Comparison of ENCODE assay signal across 27 mouse cellular contexts in the genomic region with DNA sequence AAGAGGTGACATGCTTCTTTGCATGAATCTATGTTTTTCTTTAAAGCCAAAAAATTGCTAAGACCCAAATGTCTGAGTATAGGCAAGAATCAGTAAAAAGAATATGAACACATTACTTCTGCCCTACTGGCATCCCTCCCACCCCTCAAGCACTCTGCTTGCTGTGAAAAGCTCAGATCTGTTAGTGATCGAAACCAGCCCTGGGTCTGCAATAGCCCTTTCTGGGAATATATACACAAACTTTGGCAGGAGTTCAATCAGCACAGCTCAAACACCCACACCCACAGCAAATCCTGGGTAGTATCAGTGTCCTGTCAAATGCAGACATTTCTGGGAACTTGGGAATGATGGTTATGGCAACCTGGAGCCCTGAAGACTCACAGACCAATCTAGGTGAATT. TPM values are rescaled to one million over a fixed set of nuclear protein-coding genes. Genes with fewer than 3 reads are reported as not detected.
DNase-seq lines count a peak whose midpoint lies in the region; ATAC-seq lines count a peak whose summit lies in the region.
"Had no signal": no experiment of that assay in that cellular context is flagged by ENCODE, and none has a peak within 500 bp of the region (broad histone marks: within the 10 kb centered on the region; RNA-seq: fewer than 3 reads in every experiment).

No protein-coding gene starts in this region.

- no peak overlapping the region for H3K27ac ChIP-seq in embryonic facial prominence, embryonic 14.5 days (replicated peaks; ENCODE audit: low read depth, low read length)
- H3K27ac ChIP-seq in embryonic facial prominence, embryonic 10.5 days (replicated peaks), result no peak overlapping the region
- no peak overlapping the region for H3K27ac ChIP-seq in lung, embryonic 15.5 days
- H3K27ac ChIP-seq: embryonic facial prominence, embryonic 12.5 days; embryonic facial prominence, embryonic 15.5 days; forebrain, embryonic 10.5 days; forebrain, embryonic 12.5 days had no signal

- ATAC-seq in embryonic facial prominence, embryonic 14.5 days (ENCODE audit: low read depth), result no peak
- peak; percentile 76; the same call in 1 of the 2 replicates for ATAC-seq in lung, embryonic 15.5 days (ENCODE audit: borderline replicate concordance, extremely low read depth, low FRiP score, low TSS enrichment)
- ATAC-seq: CD4-positive, CD25-positive, alpha-beta regulatory T cell, adult 4 months; forebrain, embryonic 14.5 days; forebrain, embryonic 16.5 days had no signal

- no peaks in the 10 kb centered on the region; the same call in 1 of the 2 replicates for H3K27me3 ChIP-seq in embryonic facial prominence, embryonic 14.5 days (replicated peaks; ENCODE audit: control insufficient read depth, insufficient read depth, low read length)
- H3K27me3 ChIP-seq in embryonic facial prominence, embryonic 10.5 days (replicated peaks; ENCODE audit: low read depth, poor library complexity, severe bottlenecking), result no peaks in the 10 kb centered on the region
- H3K27me3 ChIP-seq in lung, embryonic 15.5 days, result no peaks in the 10 kb centered on the region
- H3K27me3 ChIP-seq: CH12.LX; embryonic facial prominence, embryonic 12.5 days; embryonic facial prominence, embryonic 15.5 days; forebrain, embryonic 12.5 days had no signal

- no peak overlapping the region for H3K9ac ChIP-seq in embryonic facial prominence, embryonic 14.5 days (ENCODE audit: low read depth, low read length)
- H3K9ac ChIP-seq in lung, embryonic 15.5 days, result no peak overlapping the region
- H3K9ac ChIP-seq: embryonic facial prominence, embryonic 12.5 days; embryonic facial prominence, embryonic 15.5 days; forebrain, embryonic 12.5 days had no signal

- H3K36me3 ChIP-seq in embryonic facial prominence, embryonic 14.5 days (ENCODE audit: control insufficient read depth, insufficient read depth, low read length), result no peaks in the 10 kb centered on the region
- no peaks in the 10 kb centered on the region for H3K36me3 ChIP-seq in embryonic facial prominence, embryonic 10.5 days (replicated peaks)
- H3K36me3 ChIP-seq in lung, embryonic 15.5 days, result no peaks in the 10 kb centered on the region
- H3K36me3 ChIP-seq: embryonic facial prominence, embryonic 12.5 days; embryonic facial prominence, embryonic 15.5 days; forebrain, embryonic 10.5 days; forebrain, embryonic 12.5 days; G1E had no signal

- no peak overlapping the region for H3K4me3 ChIP-seq in embryonic facial prominence, embryonic 14.5 days (ENCODE audit: low read depth, low read length)
- no peak overlapping the region for H3K4me3 ChIP-seq in embryonic facial prominence, embryonic 10.5 days
- no peak overlapping the region for H3K4me3 ChIP-seq in lung, embryonic 15.5 days
- H3K4me3 ChIP-seq: embryonic facial prominence, embryonic 12.5 days; embryonic facial prominence, embryonic 15.5 days; erythroblast, embryonic 14.5 days; forebrain, embryonic 10.5 days; forebrain, embryonic 12.5 days had no signal

- H3K4me2 ChIP-seq in embryonic facial prominence, embryonic 14.5 days (ENCODE audit: low read depth, low read length), result no peak overlapping the region
- H3K4me2 ChIP-seq in lung, embryonic 15.5 days, result no peak overlapping the region
- H3K4me2 ChIP-seq: embryonic facial prominence, embryonic 12.5 days; embryonic facial prominence, embryonic 15.5 days; forebrain, embryonic 12.5 days had no signal

- no peaks in the 10 kb centered on the region for H3K4me1 ChIP-seq in embryonic facial prominence, embryonic 14.5 days (ENCODE audit: control insufficient read depth, insufficient read depth, low read length)
- no peaks in the 10 kb centered on the region for H3K4me1 ChIP-seq in embryonic facial prominence, embryonic 10.5 days
- no peaks in the 10 kb centered on the region for H3K4me1 ChIP-seq in lung, embryonic 15.5 days
- H3K4me1 ChIP-seq: embryonic facial prominence, embryonic 12.5 days; embryonic facial prominence, embryonic 15.5 days; forebrain, embryonic 10.5 days; forebrain, embryonic 12.5 days had no signal

- 53% methylated on average over 1 of the region's 1 CpGs for WGBS in embryonic facial prominence, embryonic 14.5 days
- 87% methylated on average over 1 of the region's 1 CpGs for WGBS in embryonic facial prominence, embryonic 10.5 days
- WGBS in lung, embryonic 15.5 days, result 52% methylated on average over 1 of the region's 1 CpGs

- peak; percentile 2 for DNase-seq in embryonic facial prominence, embryonic 14.5 days (ENCODE audit: low spot score)
- no peak for DNase-seq in embryonic facial prominence, embryonic 10.5 days (ENCODE audit: low spot score)
- DNase-seq in lung, postnatal 14 days, result no peak
- DNase-seq in MN1 (ENCODE audit: low spot score), result peak; percentile 6
- no peak for DNase-seq in kidney, postnatal 10 days
- DNase-seq: adrenal gland, adult 2 months; adrenal gland, postnatal 10 days; adrenal gland, postnatal 25 days; B cell, adult 2 months; cerebellum, adult 11 months; cerebellum, adult 18-20 months; cerebellum, adult 8-10 months; cerebellum, adult 9-11 months; cerebellum, postnatal 14 days; cerebellum, postnatal 36 days; embryo, embryonic 11 days had no signal

- H3K9me3 ChIP-seq in embryonic facial prominence, embryonic 14.5 days (ENCODE audit: control insufficient read depth, low read length), result no peaks in the 10 kb centered on the region
- H3K9me3 ChIP-seq in embryonic facial prominence, embryonic 10.5 days, result no peaks in the 10 kb centered on the region
- no peaks in the 10 kb centered on the region for H3K9me3 ChIP-seq in lung, embryonic 15.5 days
- H3K9me3 ChIP-seq: embryonic facial prominence, embryonic 12.5 days; embryonic facial prominence, embryonic 15.5 days; forebrain, embryonic 10.5 days; forebrain, embryonic 12.5 days; G1E had no signal

RNA-seq across cellular contexts. Expression of gene Vma21, which starts 47.8 kb away (rescaled TPM):
- 61.1 and 66.3 TPM in 2 replicates for polyA plus RNA-seq in embryonic facial prominence, embryonic 14.5 days (2014; fragmentation: Nextera tagmentation; extraction: Ambion mirVana)
- polyA plus RNA-seq in embryonic facial prominence, embryonic 10.5 days (2016; fragmentation: Nextera tagmentation; extraction: Ambion mirVana), result 43.3 and 44.9 TPM in 2 replicates
- 44.9 and 50.0 TPM in 2 replicates for polyA plus RNA-seq in lung, embryonic 15.5 days (2015; fragmentation: Nextera tagmentation; extraction: Ambion mirVana)

Comparison
In these comparisons a context has a peak if more than half of its experiments do, and no peak if none do; other contexts are left out.
1. DNase-seq: peak in embryonic facial prominence, embryonic 14.5 days (single experiment) and MN1 (single experiment); none in embryonic facial prominence, embryonic 10.5 days (single experiment), lung, postnatal 14 days (single experiment) and kidney, postnatal 10 days (single experiment).